Mouse (Mus musculus): ENCODE measurements around the gene Mpdu1. TPM values are rescaled to one million over a fixed set of nuclear protein-coding genes. Genes with fewer than 3 reads are reported as not detected.
"Not testable (repeated sequence)": the region's sequence is repeated elsewhere in the genome, so short reads cannot be mapped to it uniquely, and the experiment has no call there.

Gene Mpdu1
- polyA plus RNA-seq, 1 experiment from 2014 or later = 108 TPM

DNA sequence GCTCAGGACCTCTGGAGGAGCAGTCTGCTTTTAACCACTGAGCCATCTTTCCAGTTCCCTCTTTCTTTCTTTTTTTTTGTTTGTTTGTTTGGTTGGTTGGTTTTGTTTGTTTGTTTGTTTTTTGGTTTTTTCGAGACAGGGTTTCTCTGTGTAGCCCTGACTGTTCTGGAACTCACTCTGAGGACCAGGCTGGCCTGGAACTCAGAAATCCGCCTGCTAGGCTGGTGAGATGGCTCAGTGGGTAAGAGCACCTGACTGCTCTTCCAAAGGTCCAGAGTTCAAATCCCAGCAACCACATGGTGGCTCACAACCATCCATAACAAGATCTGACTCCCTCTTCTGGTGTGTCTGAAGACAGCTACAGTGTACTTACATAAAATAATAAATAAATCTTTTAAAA lies 38.1 kb downstream of the Mpdu1 start:
- H3K27ac ChIP-seq (replicated peaks); H3K9me3 ChIP-seq; H3K4me2 ChIP-seq; H3K36me3 ChIP-seq; H3K27me3 ChIP-seq; H3K4me3 ChIP-seq; ATAC-seq (ENCODE audit: low FRiP score, low read depth); H3K9ac ChIP-seq: not testable (repeated sequence)
- H3K4me1 ChIP-seq (replicated peaks) = peaks cover 16% of the 10 kb centered on the region
- WGBS = 90% methylated on average over 2 of the region's 2 CpGs

DNA sequence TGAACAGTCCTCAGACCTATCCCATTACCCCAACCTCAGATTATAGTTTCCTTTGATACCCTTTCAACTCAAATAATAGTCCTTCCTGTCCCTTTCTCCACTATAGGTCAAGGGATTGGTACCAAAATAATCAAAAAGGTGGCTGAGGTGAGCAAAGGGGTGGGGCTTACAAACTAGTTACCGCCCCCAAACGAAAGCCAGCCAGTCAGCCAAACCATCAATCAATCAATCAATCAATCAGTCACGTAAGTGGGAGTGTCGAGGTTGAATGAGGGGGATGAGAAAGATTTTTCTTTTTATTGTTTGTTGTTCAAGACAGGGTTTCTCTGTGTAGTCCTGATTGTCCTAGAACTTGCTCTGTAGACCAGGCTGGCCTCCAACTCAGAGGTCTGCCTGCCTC lies 39.4 kb downstream of the Mpdu1 start:
- H3K9me3 ChIP-seq = no peaks in the 10 kb centered on the region
- ATAC-seq (ENCODE audit: low FRiP score, low read depth) = no peak
- no peaks in the 10 kb centered on the region for H3K27me3 ChIP-seq
- peak overlapping the region; percentile 68 for H3K4me2 ChIP-seq
- no peaks in the 10 kb centered on the region for H3K36me3 ChIP-seq
- peaks cover 16% of the 10 kb centered on the region for H3K4me1 ChIP-seq (replicated peaks)
- WGBS = 62% methylated on average over 4 of the region's 4 CpGs
- no peak overlapping the region for H3K27ac ChIP-seq (replicated peaks)
- peak overlapping the region; percentile 47 for H3K4me3 ChIP-seq
- H3K9ac ChIP-seq = peak overlapping the region; percentile 52; the same call in 1 of the 2 replicates

DNA sequence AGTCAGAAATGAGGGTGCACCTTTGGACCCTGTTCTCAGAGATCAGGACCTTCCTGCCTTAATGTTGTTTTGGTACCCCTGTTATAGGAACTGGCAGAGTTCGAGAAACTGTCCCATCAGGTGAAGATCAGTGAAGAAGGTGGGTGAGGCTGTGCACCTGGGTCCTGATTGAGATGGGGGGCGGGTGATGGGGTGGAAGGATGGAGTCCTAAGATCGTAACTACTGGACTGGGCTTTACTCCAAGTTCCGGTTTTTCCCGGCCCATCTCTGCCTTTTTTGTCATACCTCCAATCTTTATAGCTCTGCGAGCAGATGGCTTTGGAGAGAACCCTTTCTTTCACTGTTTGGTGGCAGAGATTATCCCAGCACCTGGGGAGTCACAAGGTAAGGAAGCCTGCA lies 40.0 kb downstream of the Mpdu1 start:
- Histone ChIP-seq H3K27ac (replicated peaks) (peak overlapping the region; percentile 78), H3K36me3 (no peaks in the 10 kb centered on the region), H3K4me3 (peak overlapping the region; percentile 47), H3K9ac (peak overlapping the region; percentile 52), H3K4me2 (peak overlapping the region; percentile 68), H3K4me1 (replicated peaks) (peaks cover 16% of the 10 kb centered on the region), H3K9me3 (no peaks in the 10 kb centered on the region), H3K27me3 (no peaks in the 10 kb centered on the region)
- 39% methylated on average over 6 of the region's 6 CpGs for WGBS
- ATAC-seq (ENCODE audit: low FRiP score, low read depth) = peak; percentile 43; the same call in 1 of the 2 replicates

DNA sequence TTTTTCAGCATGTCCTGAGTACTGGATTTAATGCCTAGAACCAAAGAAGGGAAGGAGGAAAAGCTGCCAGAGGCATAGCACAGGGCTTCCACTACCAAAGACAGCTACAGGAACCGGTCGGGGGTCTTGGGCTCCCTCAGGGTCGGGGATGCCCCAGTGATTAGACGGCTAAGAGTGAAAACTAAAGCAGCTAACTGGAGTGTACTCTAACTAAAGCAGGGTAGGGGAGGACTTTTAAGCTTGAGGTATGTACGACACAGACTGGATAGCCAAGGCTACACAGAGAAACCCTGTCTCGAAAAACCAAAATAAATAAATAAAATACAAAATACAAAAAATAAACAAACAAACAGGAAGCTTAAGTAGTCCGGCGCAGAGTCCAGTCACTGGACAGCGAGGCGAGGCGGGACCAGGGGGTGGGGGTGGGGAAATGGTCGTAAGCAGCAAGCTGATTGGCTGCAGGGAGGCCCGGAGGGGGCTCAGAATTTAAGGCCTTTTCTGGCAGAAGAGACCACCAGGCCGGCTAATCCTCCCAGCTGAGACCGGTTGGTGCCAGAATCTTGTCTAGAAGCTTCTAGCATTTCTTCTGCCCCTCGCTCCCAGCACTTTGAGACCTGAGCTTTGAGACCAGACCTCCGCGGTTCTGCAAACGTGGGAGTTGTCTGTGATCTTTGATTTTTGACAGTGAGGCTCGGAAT lies 40.7 kb downstream of the Mpdu1 start, which contains the start of gene Sat2:
Gene Sat2 (plus strand): TSS at position 454 of the 698 bp plus-strand sequence.
- H3K4me2 ChIP-seq = peak within 1 kb of the TSS; percentile 68
- peak; percentile 85 for ATAC-seq (ENCODE audit: low FRiP score, low read depth)
- WGBS = 1% methylated on average over 20 of the region's 20 CpGs

DNA sequence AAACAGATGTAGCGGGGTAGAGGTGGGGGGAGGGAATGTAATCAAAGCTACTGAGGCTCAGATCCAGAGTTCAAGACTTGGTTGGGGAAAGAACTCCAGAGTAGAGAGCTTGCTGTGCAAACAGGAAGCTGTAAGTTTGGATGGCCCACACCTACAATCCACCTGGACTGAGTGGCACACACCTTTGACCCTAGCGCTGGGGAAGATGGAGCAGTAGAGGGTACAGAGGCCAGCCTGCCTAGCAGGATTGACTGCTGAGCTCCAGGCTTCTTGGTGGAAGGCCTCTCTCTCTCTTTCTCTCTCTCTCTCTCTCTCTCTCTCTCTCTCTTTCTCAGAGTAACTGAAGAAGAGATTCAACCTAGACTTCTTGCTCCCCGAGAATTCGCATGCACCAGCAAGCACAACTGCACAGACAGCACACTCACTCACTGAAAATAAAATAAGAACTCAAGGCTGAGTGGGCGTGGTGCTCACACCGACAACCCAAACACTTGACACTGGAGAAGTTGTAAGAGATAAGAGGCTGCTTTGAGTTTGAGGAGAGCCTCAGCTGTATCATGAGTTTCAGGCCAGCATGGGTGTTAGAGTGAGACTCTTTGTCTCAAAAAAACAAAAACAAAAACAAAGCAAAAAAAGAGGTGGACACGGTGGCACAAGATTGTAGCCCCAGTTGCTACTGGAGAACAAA lies 41.9 kb downstream of the Mpdu1 start:
- WGBS = 87% methylated on average over 7 of the region's 7 CpGs
- no peaks in the 10 kb centered on the region for H3K36me3 ChIP-seq

More for the DNA sequence above, 40.7 kb downstream of the Mpdu1 start, which contains the start of gene Sat2:
- Histone ChIP-seq H3K4me1 (replicated peaks) (peaks cover 16% of the 10 kb centered on the region), H3K4me3 (peak within 1 kb of the TSS; percentile 47), H3K27me3 (no peaks in the 10 kb centered on the region), H3K27ac (replicated peaks) (peak within 1 kb of the TSS; percentile 78), H3K9ac (peak within 1 kb of the TSS; percentile 52), H3K36me3 (no peaks in the 10 kb centered on the region), H3K9me3 (no peaks in the 10 kb centered on the region)

DNA sequence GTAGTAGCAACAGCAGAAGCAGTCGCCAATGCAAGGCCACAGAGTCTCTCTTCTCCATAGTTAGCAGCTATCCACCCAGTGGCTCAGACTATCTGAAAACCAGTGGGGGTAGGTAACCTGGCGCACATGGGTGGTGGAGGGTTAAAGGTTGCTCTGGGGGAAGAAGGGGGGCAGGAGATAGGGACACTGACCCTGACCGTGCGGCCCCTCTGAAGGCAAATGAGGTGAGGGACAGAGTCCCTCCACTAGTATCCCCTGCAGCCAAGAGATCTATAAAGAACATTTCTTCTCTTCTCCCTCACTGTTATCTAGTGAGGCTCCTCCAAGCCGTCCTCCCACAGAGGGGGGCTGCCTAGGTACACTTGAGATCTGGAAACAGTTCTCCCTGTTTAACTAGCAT lies 44.6 kb downstream of the Mpdu1 start, which contains the start of gene Shbg:
Gene Shbg (minus strand): TSS at position 101 of the 400 bp plus-strand sequence.
- ATAC-seq (ENCODE audit: low FRiP score, low read depth) = no peak
- Histone ChIP-seq H3K36me3 (no peaks in the 10 kb centered on the region), H3K4me1 (replicated peaks) (peaks cover 16% of the 10 kb centered on the region), H3K4me3 (no peak within 1 kb of the TSS), H3K9ac (no peak within 1 kb of the TSS), H3K9me3 (no peaks in the 10 kb centered on the region), H3K27me3 (no peaks in the 10 kb centered on the region), H3K4me2 (no peak within 1 kb of the TSS), H3K27ac (replicated peaks) (no peak within 1 kb of the TSS)
- WGBS = 77% methylated on average over 5 of the region's 5 CpGs

More for the DNA sequence above, 41.9 kb downstream of the Mpdu1 start:
- Histone ChIP-seq H3K9ac (no peak overlapping the region), H3K4me2 (no peak overlapping the region), H3K4me3 (no peak overlapping the region), H3K9me3 (no peaks in the 10 kb centered on the region), H3K27me3 (no peaks in the 10 kb centered on the region), H3K27ac (replicated peaks) (no peak overlapping the region), H3K4me1 (replicated peaks) (peaks cover 16% of the 10 kb centered on the region)
- no peak for ATAC-seq (ENCODE audit: low FRiP score, low read depth)

DNA sequence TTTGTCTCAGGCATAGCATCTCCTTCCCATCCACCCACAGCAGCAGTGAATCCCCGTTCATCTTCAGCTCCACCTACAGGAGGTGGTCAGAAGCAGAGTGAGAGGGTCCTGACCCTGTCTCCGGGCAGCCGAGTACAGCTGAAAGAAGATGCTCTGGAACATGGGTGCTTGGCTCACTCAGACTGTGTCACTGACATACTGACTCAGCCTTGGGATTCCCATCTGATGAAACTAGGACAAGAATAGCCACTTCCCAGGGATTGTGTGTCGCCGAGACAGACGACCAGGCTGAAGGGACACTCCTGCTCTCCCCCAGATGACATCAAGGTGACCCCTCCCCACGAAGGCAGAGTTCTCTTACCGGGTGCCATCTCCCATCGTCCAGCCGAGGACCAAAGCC lies 45.7 kb downstream of the Mpdu1 start:
- WGBS = 48% methylated on average over 10 of the region's 10 CpGs
- H3K4me1 ChIP-seq (replicated peaks) = peaks cover 10% of the 10 kb centered on the region
- H3K9me3 ChIP-seq = no peaks in the 10 kb centered on the region
- H3K27me3 ChIP-seq = no peaks in the 10 kb centered on the region
- no peak overlapping the region for H3K27ac ChIP-seq (replicated peaks)
- no peak overlapping the region for H3K4me2 ChIP-seq
- no peak for ATAC-seq (ENCODE audit: low FRiP score, low read depth)
- no peak overlapping the region for H3K9ac ChIP-seq
- no peak overlapping the region for H3K4me3 ChIP-seq
- H3K36me3 ChIP-seq = no peaks in the 10 kb centered on the region

DNA sequence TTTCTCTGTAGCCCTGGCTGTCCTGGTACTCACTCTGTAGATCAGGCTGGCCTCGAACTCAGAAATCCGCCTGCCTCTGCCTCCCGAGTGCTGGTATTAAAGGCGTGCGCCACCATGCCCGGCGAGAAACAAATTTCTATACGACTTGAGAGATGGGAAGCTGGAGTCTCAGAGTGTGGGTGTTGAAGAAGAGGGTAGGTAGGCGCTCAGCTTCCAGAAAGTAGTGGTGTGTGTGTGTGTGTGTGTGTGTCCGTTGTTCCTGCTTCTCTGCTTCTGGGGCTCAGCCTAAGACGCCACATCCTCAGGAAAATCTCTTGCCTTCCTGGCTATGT lies 48.2 kb downstream of the Mpdu1 start:
- not testable (repeated sequence) for H3K27me3 ChIP-seq; H3K36me3 ChIP-seq; H3K9me3 ChIP-seq; H3K4me3 ChIP-seq; H3K4me1 ChIP-seq (replicated peaks); H3K27ac ChIP-seq (replicated peaks); H3K9ac ChIP-seq; H3K4me2 ChIP-seq; ATAC-seq (ENCODE audit: low FRiP score, low read depth)
- WGBS = 47% methylated on average over 11 of the region's 11 CpGs

DNA sequence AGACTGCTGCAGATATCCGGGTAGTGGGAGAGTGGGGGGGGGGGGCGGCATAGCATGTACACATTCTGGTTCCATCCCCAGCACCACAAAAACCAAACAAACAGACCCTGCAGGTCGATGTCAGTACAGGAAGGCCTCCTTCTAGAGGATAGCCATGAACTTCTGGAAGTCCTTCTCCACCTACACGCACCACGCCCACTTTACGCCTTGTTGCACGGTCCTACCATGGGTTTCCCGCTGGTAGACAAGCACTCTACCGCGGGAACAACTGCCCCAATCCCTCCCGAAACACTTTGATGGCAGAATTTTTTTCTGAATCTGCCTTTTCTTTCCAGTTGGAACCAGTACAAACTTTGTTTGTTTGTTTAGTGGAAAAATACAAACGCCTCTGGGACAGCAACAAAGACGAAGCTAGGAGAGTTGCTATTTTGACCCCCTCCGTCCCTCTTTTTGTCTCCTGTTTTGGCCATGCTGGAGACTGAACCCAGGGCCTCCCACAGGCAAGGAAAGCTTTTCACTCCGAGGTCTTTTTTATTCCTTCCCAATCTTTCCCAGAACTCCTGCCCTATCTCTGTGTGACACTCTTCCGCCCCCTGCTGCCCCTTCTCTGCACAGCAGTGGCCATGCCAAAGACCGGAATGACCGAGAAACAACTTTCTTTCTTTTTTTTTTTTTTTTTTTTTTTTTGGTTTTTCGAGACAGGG lies 48.7 kb downstream of the Mpdu1 start:
- no peaks in the 10 kb centered on the region for H3K36me3 ChIP-seq
- ATAC-seq (ENCODE audit: low FRiP score, low read depth) = peak; percentile 61; the same call in 1 of the 2 replicates
- H3K4me3 ChIP-seq = no peak overlapping the region
- 0 out of 2 replicates have a peak, but pooled peaks cover 5% of the 10 kb centered on the region for H3K4me1 ChIP-seq (replicated peaks)
- WGBS = 10% methylated on average over 19 of the region's 19 CpGs
- H3K4me2 ChIP-seq = peak overlapping the region; percentile 18; the same call in 1 of the 2 replicates
- no peaks in the 10 kb centered on the region for H3K27me3 ChIP-seq
- no peaks in the 10 kb centered on the region for H3K9me3 ChIP-seq
- H3K27ac ChIP-seq (replicated peaks) = no peak overlapping the region; the same call in 1 of the 2 replicates
- no peak overlapping the region for H3K9ac ChIP-seq

DNA sequence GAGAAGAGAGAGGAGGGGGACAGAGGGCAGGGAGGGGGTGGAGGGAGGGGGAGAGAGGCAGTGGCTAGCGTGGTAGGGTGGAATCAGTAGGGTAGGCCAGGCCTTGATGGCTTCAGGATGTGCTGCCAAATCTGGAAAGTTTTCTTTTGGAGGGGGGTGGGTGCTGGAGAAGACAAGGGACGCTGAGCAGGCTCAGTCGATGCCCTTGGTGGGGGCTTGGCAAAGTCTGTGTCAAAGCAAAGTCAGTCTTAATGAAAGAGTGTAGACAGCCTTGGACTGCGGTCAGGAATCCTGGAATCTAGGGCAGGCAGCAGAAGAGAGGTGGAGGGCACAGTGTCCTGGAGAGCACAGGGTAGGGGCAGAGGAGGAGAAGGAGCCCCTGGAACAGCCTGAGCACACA lies 51.5 kb downstream of the Mpdu1 start:
- Histone ChIP-seq H3K4me2 (no peak overlapping the region), H3K4me1 (replicated peaks) (0 out of 2 replicates have a peak, but pooled peaks cover 10% of the 10 kb centered on the region), H3K36me3 (no peaks in the 10 kb centered on the region), H3K9ac (no peak overlapping the region), H3K9me3 (no peaks in the 10 kb centered on the region), H3K27me3 (no peaks in the 10 kb centered on the region), H3K4me3 (no peak overlapping the region), H3K27ac (replicated peaks) (no peak overlapping the region)
- no peak for ATAC-seq (ENCODE audit: low FRiP score, low read depth)
- WGBS = 49% methylated on average over 4 of the region's 4 CpGs

DNA sequence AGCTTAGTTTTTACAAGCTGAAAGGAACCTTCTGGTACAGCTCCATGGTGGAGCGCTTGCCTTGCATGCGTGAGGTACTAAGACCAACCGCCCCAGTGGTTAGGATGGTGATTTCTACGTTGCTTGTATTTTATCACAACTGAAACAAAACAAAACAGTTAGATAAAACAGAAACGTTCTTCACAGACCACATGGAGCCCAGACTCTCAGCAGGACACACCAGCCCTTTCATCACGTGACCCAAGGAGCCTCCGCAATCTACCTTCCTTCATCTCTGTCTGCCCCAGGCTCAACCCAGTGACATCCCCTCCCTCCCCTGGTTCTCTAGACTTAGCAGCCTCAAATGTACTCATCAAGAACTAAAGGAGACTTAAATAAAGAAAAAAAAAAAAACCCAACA lies 53.0 kb downstream of the Mpdu1 start:
- WGBS = 59% methylated on average over 7 of the region's 7 CpGs
- H3K27ac ChIP-seq (replicated peaks) = no peak overlapping the region
- H3K27me3 ChIP-seq = no peaks in the 10 kb centered on the region
- no peaks in the 10 kb centered on the region for H3K36me3 ChIP-seq
- ATAC-seq (ENCODE audit: low FRiP score, low read depth) = no peak
- H3K4me1 ChIP-seq (replicated peaks) = peaks cover 11% of the 10 kb centered on the region
- no peak overlapping the region for H3K9ac ChIP-seq
- no peaks in the 10 kb centered on the region for H3K9me3 ChIP-seq
- no peak overlapping the region for H3K4me2 ChIP-seq
- H3K4me3 ChIP-seq = no peak overlapping the region

DNA sequence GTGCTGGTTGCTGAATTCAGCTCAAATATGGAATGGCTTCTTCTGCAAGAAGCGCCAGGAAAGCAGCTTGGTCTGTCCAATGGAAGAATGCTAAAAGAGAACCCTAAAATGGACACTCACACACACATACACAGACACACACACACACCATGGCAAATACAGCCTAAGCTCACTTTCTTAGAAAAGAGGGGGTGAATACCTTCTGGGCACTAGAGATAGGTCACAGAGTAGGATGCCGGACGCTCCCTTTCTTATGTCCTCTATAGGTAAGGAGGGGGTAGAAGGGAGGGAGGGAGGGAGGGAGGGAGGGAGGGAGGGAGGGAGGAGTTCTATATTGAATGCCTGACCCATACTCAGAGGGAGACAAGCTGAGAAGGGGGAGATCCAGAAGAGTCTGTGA lies 53.9 kb downstream of the Mpdu1 start:
- WGBS = 86% methylated on average over 3 of the region's 3 CpGs
- ATAC-seq (ENCODE audit: low FRiP score, low read depth) = no peak
- H3K4me3 ChIP-seq = no peak overlapping the region
- H3K9ac ChIP-seq = no peak overlapping the region
- H3K27me3 ChIP-seq = no peaks in the 10 kb centered on the region
- H3K4me1 ChIP-seq (replicated peaks) = peaks cover 17% of the 10 kb centered on the region
- H3K27ac ChIP-seq (replicated peaks) = no peak overlapping the region
- H3K4me2 ChIP-seq = no peak overlapping the region
- H3K36me3 ChIP-seq = no peaks in the 10 kb centered on the region
- no peaks in the 10 kb centered on the region for H3K9me3 ChIP-seq
